Mouse (Mus musculus) limb, embryonic 15.5 days (tissue): ENCODE data around the gene Ank. TPM values are rescaled to one million over a fixed set of nuclear protein-coding genes. Genes with fewer than 3 reads are reported as not detected.

Source experiments
- ATAC-seq: fragments of 200-750 bp; cut with Nextera tagmentation; 2 replicates; pipeline ENCODE4 v1.8.0; 2017; ENCODE audit warnings: low read depth, moderate TSS enrichment; ENCODE audit not compliant: insufficient number of reproducible peaks, low FRiP score, low TSS enrichment
- H3K27ac ChIP-seq: fragments of 300-500 bp; sonication (generic); 2 replicates; pipeline ENCODE4 v1.5.1; 2015; ENCODE audit warnings: moderate library complexity, mild to moderate bottlenecking, inconsistent platforms
- H3K27me3 ChIP-seq: fragments of 300-500 bp; sonication (generic); 2 replicates; pipeline ENCODE4 v1.6.1; 2015; ENCODE audit warnings: inconsistent platforms
- H3K36me3 ChIP-seq: fragments of 300-500 bp; sonication (generic); 2 replicates; pipeline ENCODE4 v1.6.1; 2015; ENCODE audit warnings: inconsistent platforms
- H3K4me1 ChIP-seq: fragments of 300-500 bp; sonication (generic); 2 replicates; pipeline ENCODE4 v1.6.1; 2015; ENCODE audit warnings: inconsistent platforms
- H3K4me2 ChIP-seq: fragments of 300-500 bp; sonication (generic); 2 replicates; pipeline ENCODE4 v1.6.1; 2015; ENCODE audit warnings: mild to moderate bottlenecking, inconsistent platforms
- H3K4me3 ChIP-seq: fragments of 300-500 bp; sonication (generic); 2 replicates; pipeline ENCODE4 v1.5.1; 2015; ENCODE audit warnings: mild to moderate bottlenecking, inconsistent platforms
- H3K9ac ChIP-seq: fragments of 300-500 bp; sonication (generic); 2 replicates; pipeline ENCODE4 v1.6.1; 2015; ENCODE audit warnings: inconsistent platforms
- H3K9me3 ChIP-seq: fragments of 300-500 bp; sonication (generic); 2 replicates; pipeline ENCODE4 v1.6.1; 2016; ENCODE audit warnings: inconsistent platforms
- WGBS: fragments of 180-500 bp; shearing (Covaris S2); methylation state at CpG from one replicate; pipeline ENCODE4 v1.1.7; 2015; 5-methylcytosine and 5-hydroxymethylcytosine counted together
- microRNA-seq: library from miRNA; unstranded; fragments of <30 nt; microRNA quantifications from one replicate; pipeline ENCODE4, GENCODE M21; 2016
- polyA plus RNA-seq: library from polyadenylated mRNA; unstranded; fragments of >200 nt; fragmentation: Nextera tagmentation; extraction: Ambion mirVana; gene quantifications from 2 replicates; pipeline ENCODE4 v1.2.1, GENCODE M21; 2015

Gene Ank
- polyA plus RNA-seq, 1 experiment from 2014 or later = 16.3 TPM

GRCm38 (mm10) chr15:27641171-27641570 lies 174.7 kb downstream of the Ank start:
- H3K27ac ChIP-seq = no peak overlapping the region
- H3K4me2 ChIP-seq = no peak overlapping the region
- no peaks in the 10 kb centered on the region for H3K9me3 ChIP-seq
- H3K9ac ChIP-seq = no peak overlapping the region
- ATAC-seq = no peak
- WGBS = 62% methylated on average over 12 of the region's 12 CpGs
- no peaks in the 10 kb centered on the region for H3K36me3 ChIP-seq
- no peak overlapping the region for H3K4me3 ChIP-seq
- H3K27me3 ChIP-seq = no peaks in the 10 kb centered on the region
- H3K4me1 ChIP-seq = no peaks in the 10 kb centered on the region

GRCm38 (mm10) chr15:27642895-27643294 lies 176.4 kb downstream of the Ank start:
- 89% methylated on average over 3 of the region's 3 CpGs for WGBS
- H3K4me3 ChIP-seq = no peak overlapping the region
- H3K4me2 ChIP-seq = no peak overlapping the region
- H3K9me3 ChIP-seq = no peaks in the 10 kb centered on the region
- H3K4me1 ChIP-seq = no peaks in the 10 kb centered on the region
- no peak overlapping the region for H3K27ac ChIP-seq
- no peak overlapping the region for H3K9ac ChIP-seq
- ATAC-seq = no peak
- no peaks in the 10 kb centered on the region for H3K27me3 ChIP-seq
- H3K36me3 ChIP-seq = no peaks in the 10 kb centered on the region

Small RNA genes lying within 50 kb of the gene (microRNA-seq; reads per million reads assigned to microRNA genes)
- not detected for gene Mir7117

Other genes with a start within 250 kb of the Ank start
- 25.5 and 32.5 TPM in 2 replicates for gene Otulin, start 164.0 kb downstream of the Ank start, polyA plus RNA-seq
- gene Otulinl, start 214.9 kb downstream of the Ank start, polyA plus RNA-seq = 32.2 and 32.5 TPM in 2 replicates